Mouse (Mus musculus) lung, adult 2 months (tissue): ENCODE measurements at regions not wholly inside any gene's neighbourhood (a gene's known extent, or its start where the extent isn't known, plus 50 kb on each side); places are given as distances from the start of the nearest gene placed in this dataset.

Experiments
- DNase-seq: peaks from one replicate; pipeline ENCODE4 v3.0.0; 2022
- H3K4me1 ChIP-seq: fragments of 200-500 bp; 2 replicates; pipeline ENCODE4 v1.6.1; 2011; ENCODE audit warnings: low read length; ENCODE audit not compliant: control insufficient read depth, insufficient read depth
- H3K4me3 ChIP-seq: fragments of 200-500 bp; replicated peaks from 2 replicates; pipeline ENCODE3; 2011; ENCODE audit warnings: low read depth, mild to moderate bottlenecking, control low read depth, low read length; ENCODE audit errors: extremely low read depth
- CTCF ChIP-seq: fragments of 200-500 bp; IDR thresholded peaks from 2 replicates; pipeline ENCODE4 v1.5.1; 2011; ENCODE audit warnings: mild to moderate bottlenecking, low read length, control low read depth; ENCODE audit not compliant: insufficient read depth
- POLR2A ChIP-seq: fragments of 200-500 bp; IDR thresholded peaks from 2 replicates; pipeline ENCODE4 v1.6.1; 2011; ENCODE audit warnings: low read depth, mild to moderate bottlenecking, control low read depth, low read length, borderline replicate concordance; ENCODE audit errors: extremely low read depth
- WGBS: fragments of 180-500 bp; shearing (Covaris S2); methylation state at CpG from one replicate; pipeline ENCODE4 v1.1.7; 2018; 5-methylcytosine and 5-hydroxymethylcytosine counted together

DNA sequence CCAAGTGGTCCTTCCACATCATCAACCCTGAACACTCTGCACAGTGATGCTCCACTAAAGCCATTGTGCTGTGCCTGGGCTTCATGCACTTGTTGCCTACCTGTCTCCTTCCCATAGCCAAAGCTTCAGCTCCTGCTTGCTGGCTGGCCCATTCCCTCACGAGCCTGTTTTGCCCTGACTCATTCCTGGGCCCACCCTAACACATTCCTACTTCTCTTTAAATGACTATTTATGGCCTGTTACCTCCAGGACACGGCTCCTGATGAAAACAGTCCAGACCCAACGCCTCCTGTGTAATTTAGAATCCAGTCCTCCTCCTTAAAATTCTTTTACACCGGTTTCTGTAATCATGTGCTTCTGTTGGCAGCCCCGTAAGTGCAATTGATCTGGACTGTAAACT is 175.1 kb upstream of the Tnp1 start:
- TF ChIP-seq POLR2A (no peak), CTCF (no peak)
- no peak overlapping the region for H3K4me3 ChIP-seq
- DNase-seq = no peak
- WGBS = 64% methylated on average over 5 of the region's 5 CpGs
- peaks cover 5% of the 10 kb centered on the region; the same call in 1 of the 2 replicates for H3K4me1 ChIP-seq

DNA sequence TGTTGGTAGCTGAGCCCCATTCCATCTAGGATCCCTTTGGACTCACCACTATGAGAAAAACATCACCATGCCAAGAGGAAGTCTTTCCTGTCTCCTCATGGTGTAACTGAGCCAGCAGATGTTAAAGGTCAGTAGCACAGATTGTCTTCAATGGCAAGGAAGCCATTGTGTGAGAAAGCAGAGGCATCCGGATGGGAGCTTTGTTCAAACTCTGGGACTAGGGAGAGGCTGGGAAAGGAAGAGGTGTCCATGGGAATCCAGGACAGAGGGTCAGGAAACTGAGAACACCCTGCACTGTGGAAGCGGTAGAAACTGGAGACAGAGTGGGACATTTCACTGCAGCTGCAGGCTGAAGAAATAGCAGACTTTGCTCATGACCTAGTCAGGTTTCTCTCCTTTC is 173.1 kb upstream of the Tnp1 start:
- no peak for DNase-seq
- Histone ChIP-seq H3K4me1 (peaks cover 5% of the 10 kb centered on the region; the same call in 1 of the 2 replicates), H3K4me3 (no peak overlapping the region)
- TF ChIP-seq CTCF (no peak), POLR2A (no peak)
- WGBS = 53% methylated on average over 2 of the region's 2 CpGs

DNA sequence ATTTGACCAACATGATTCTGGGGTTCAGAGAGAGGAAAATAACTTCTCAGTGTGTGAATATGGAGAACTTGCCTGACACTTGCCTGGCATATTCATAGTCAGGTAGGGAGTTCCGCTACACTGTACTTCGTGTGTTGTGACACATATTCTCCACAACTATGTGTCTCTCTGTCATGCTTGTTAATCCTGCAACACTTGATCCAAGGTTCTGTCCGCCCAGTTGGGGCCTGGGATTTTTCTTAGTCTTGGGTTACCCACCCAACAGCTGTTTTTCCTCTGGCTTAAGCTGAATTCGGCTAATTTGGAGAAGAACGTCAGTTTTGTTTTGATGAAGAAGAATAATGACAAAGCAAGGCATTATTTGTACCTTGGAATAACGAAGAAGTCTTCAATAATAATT is 168.8 kb upstream of the Tnp1 start:
- DNase-seq = no peak
- 71% methylated on average over 6 of the region's 6 CpGs for WGBS
- TF ChIP-seq CTCF (no peak), POLR2A (no peak)
- Histone ChIP-seq H3K4me3 (no peak overlapping the region), H3K4me1 (peaks cover 5% of the 10 kb centered on the region; the same call in 1 of the 2 replicates)

DNA sequence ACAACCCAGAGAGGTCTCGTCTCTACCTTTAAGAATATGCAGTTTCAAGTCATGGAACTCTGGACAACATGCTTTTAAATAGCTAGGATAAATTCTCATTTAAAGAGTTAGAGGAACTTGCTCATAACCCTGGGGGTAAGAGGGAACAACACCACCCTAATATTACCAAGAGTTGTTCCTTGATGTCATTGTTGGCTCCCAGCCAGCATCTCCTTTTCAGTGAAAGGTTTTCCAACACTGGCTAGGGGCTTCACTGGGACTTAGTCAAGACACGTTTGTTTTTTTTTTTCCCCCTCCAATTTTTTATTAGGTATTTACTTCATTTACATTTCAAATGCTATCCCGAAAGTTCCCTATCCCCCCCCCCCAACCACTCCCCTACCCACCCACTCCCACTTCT is 163.1 kb upstream of the Tnp1 start:
- DNase-seq = no peak
- no peak for TF ChIP-seq POLR2A
- TF ChIP-seq CTCF = no peak
- H3K4me3 ChIP-seq = no peak overlapping the region
- H3K4me1 ChIP-seq = no peaks in the 10 kb centered on the region
- 78% methylated on average over 3 of the region's 3 CpGs for WGBS

DNA sequence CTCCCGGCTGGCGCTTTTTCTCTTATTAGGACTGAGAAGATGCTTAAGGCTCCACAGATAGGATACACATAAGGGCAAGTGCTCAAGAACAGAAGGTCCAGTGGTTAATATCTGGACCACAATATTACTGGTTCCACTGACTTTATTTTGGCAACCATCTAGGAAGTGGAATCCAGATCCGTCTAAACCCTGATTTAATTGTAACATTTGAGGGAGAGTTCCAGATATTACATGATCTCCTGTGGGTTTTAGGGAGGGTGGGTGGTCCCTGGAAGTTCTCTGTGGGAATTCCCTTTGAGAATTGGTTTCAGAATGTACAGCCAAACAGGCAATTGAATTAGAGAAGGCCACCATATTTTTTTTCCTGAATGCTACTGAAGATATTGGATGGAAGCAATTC is 161.4 kb upstream of the Tnp1 start:
- Histone ChIP-seq H3K4me3 (no peak overlapping the region), H3K4me1 (no peaks in the 10 kb centered on the region)
- DNase-seq = no peak
- TF ChIP-seq CTCF (no peak), POLR2A (no peak)
- 85% methylated on average over 3 of the region's 3 CpGs for WGBS

DNA sequence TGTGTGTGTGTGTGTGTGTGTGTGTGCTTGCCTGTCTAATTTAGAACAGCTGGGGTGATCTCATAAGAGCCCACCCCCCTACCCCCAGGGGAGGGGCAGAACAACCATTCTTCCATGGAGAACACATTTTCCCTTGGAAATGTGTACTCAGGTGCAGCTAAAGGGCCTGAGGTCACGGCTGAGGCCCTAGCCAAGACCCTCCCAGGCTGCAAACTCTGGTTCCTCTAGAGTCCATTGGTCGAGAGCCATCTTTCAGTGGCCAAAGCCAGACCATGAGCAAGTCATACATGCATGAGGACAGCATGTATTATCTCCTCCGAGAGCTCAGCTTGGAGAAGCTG is 154.9 kb upstream of the Tnp1 start:
- 83% methylated on average over 3 of the region's 3 CpGs for WGBS
- no peak for DNase-seq

DNA sequence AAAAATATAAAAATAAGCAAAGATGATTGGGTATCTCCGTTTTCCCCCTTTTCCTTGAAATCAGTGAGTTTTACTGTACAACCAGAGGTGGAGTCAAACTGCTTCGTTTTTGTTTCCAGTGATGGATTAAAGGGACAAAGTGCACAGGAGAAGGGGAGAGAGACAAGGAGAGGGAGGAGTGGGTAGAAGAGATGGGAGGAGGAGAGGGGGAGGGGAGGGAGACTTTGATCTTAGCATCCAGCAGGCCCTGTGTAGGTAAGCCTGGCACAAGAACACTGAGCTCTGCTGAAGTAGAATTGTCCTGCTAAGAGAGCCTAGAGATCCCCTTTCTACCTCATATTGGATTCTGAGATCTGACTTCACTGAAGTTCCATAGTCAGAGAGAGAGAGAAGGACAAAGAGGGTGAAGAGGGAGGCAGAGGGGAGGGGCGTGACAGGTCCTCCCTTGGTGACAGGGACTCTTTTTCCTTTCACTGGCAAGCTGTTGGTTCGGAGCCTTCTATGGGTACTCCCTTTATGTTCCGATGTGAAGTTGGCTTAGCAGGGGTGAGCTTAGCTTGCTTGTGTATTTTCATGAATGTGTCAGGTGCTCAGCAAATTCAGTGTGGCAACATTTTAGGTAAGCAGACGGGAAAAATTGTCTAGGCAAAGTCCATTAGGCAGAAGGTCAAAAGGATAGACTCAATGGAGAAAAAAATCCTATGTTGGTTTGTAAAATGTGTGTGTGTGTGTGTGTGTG is 154.4 kb upstream of the Tnp1 start:
- no peak overlapping the region for H3K4me3 ChIP-seq
- 73% methylated on average over 6 of the region's 6 CpGs for WGBS
- TF ChIP-seq CTCF = no peak
- TF ChIP-seq POLR2A = no peak
- no peak for DNase-seq
- no peaks in the 10 kb centered on the region for H3K4me1 ChIP-seq

More for the DNA sequence above, 154.9 kb upstream of the Tnp1 start:
- no peaks in the 10 kb centered on the region for H3K4me1 ChIP-seq
- H3K4me3 ChIP-seq = no peak overlapping the region
- no peak for TF ChIP-seq CTCF

DNA sequence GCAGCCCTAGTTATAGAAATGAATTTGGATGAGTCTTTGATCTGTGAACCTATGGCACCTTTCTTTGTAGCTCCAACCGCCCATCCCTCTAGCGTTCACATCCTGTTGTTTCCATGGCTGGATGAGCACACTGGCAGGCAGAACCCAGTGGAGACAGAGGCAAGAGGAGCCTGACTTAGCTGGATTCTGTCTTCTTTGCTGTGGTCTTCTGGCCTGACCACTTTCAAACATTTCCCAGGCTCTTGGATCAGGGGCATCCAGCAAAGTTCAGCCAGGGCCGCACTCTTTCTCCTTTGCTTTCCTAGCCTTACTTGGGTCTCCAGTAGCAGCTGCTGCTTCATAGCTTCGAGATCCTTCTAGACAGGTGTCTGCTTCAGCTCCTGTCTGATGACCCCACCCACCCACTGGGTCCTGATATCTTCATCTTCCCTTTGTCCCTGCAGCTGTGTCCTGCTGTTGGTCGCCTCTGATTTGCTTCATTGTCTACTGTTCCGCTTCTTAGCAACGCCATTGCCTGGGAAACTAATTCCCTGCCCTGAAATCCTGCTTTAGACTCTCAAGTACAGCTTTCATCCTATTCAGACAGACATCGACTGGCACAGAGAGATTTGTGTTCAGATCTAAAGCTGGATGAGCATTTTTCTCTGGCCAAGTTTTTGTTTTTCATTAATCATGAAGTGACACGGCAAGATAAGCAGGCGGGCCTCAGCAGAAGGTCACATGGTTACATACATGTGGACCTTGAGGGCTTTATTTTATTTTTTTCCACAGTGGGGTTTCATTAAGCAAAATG is 153.6 kb upstream of the Tnp1 start:
- DNase-seq = no peak
- no peak overlapping the region for H3K4me3 ChIP-seq
- TF ChIP-seq POLR2A (no peak), CTCF (no peak)
- WGBS = 56% methylated on average over 10 of the region's 10 CpGs
- H3K4me1 ChIP-seq = no peaks in the 10 kb centered on the region

DNA sequence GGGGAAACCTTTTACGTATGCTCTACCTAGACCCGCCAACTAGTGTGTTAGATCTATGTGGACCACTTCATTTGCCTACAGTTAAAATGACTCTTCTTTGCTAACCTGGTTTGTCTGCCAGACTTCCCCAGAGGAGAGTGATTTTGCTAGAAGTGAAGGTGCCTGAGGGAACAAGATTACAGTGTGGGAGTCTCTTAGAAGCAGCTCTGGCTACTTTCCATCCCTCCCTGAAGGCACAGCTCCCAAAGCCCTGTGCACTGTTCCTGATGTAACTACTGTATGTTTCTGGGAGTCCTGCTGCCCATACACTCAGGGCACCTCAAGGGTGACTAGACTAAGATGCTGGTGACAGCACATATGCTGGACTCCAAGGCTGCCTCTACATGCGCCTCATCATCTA is 144.5 kb upstream of the Tnp1 start:
- WGBS = 95% methylated on average over 3 of the region's 3 CpGs
- Histone ChIP-seq H3K4me3 (no peak overlapping the region), H3K4me1 (no peaks in the 10 kb centered on the region)
- TF ChIP-seq CTCF (no peak), POLR2A (no peak)
- DNase-seq = no peak
